Mouse (Mus musculus) spleen, postnatal 4 days (tissue): ENCODE results near the gene Gdpd5.
A peak's percentile ranks its signal among the peaks of the same experiment; 100 is the strongest.

ENCODE experiments used
- DNase-seq, 2 experiments: peaks; one replicate each; pipeline ENCODE4 v3.0.0; 2022; ENCODE audit warnings: low spot score in 2 of 2

Gdpd5 gene

GRCm38 (mm10) chr7:99441534-99442072 is 60.4 kb downstream of the Gdpd5 start:
- no peak for DNase-seq

- no peak for DNase-seq
These were observed 62.0 kb downstream of the Gdpd5 start for GRCm38 (mm10) chr7:99443164-99443563.

- DNase-seq: no peak
These were observed 62.8 kb downstream of the Gdpd5 start for GRCm38 (mm10) chr7:99444012-99444411.

- no peak for DNase-seq
These were observed 64.6 kb downstream of the Gdpd5 start for GRCm38 (mm10) chr7:99445833-99446232.

- DNase-seq: no peak
These were observed 66.1 kb downstream of the Gdpd5 start for GRCm38 (mm10) chr7:99447323-99447722.

GRCm38 (mm10) chr7:99448619-99449018 is 67.4 kb downstream of the Gdpd5 start:
- no peak for DNase-seq

GRCm38 (mm10) chr7:99449063-99449462 is 67.8 kb downstream of the Gdpd5 start:
- DNase-seq: no peak

- DNase-seq: no peak
These were observed 68.5 kb downstream of the Gdpd5 start for GRCm38 (mm10) chr7:99449751-99450150.

- peak; percentile 58 to 79 for DNase-seq
These were observed 69.5 kb downstream of the Gdpd5 start for GRCm38 (mm10) chr7:99450703-99451102.

GRCm38 (mm10) chr7:99452859-99453258 is 71.6 kb downstream of the Gdpd5 start:
- no peak for DNase-seq

GRCm38 (mm10) chr7:99454044-99454443 is 72.8 kb downstream of the Gdpd5 start:
- DNase-seq: no peak

GRCm38 (mm10) chr7:99458849-99459248 is 77.6 kb downstream of the Gdpd5 start:
- no peak for DNase-seq

GRCm38 (mm10) chr7:99459888-99460652 is 78.9 kb downstream of the Gdpd5 start:
- no peak for DNase-seq

GRCm38 (mm10) chr7:99463120-99463519 is 81.9 kb downstream of the Gdpd5 start:
- no peak for DNase-seq

- DNase-seq: no peak
These were observed 84.6 kb downstream of the Gdpd5 start, which contains the start of gene Klhl35 for GRCm38 (mm10) chr7:99465811-99466210. Klhl35 (plus strand) TSS chr7:99466004.

- DNase-seq: no peak
These were observed 86.7 kb downstream of the Gdpd5 start for GRCm38 (mm10) chr7:99467916-99468282.

- peak; percentile 58 to 79 for DNase-seq
These were observed 87.3 kb downstream of the Gdpd5 start for GRCm38 (mm10) chr7:99468283-99469132.

GRCm38 (mm10) chr7:99469680-99470405 is 88.6 kb downstream of the Gdpd5 start:
- no peak for DNase-seq

GRCm38 (mm10) chr7:99471578-99471977 is 90.4 kb downstream of the Gdpd5 start:
- DNase-seq: no peak

- DNase-seq: peak in 1 of 2 experiments; percentile 31
These were observed 92.6 kb downstream of the Gdpd5 start for GRCm38 (mm10) chr7:99473638-99474407.
